Mouse (Mus musculus) MEL (cell line): Measurements from ENCODE around the gene Atp5g1. TPM values are rescaled to one million over a fixed set of nuclear protein-coding genes. Genes with fewer than 3 reads are reported as not detected.
A peak's percentile ranks its signal among the peaks of the same experiment; 100 is the strongest.

Source experiments
- DNase-seq: peaks from one replicate; pipeline ENCODE4 v3.0.0; 2011; ENCODE audit warnings: low read depth, low spot score
- H3K27ac ChIP-seq: 2 replicates; pipeline ENCODE4 v1.5.1; 2012; ENCODE audit warnings: low read depth, mild to moderate bottlenecking, control low read depth, low read length, moderate library complexity; ENCODE audit not compliant: control insufficient read depth
- H3K27me3 ChIP-seq, 2 experiments: fragments of 150-350 bp in 1 of 2; sonication (generic) in 1 of 2; 2 replicates each; pipeline ENCODE4 v1.6.1; 2012; ENCODE audit warnings: low read length in 2 of 2, mild to moderate bottlenecking in 2 of 2, improper control_type of control experiment in 1 of 2, moderate library complexity in 1 of 2; ENCODE audit not compliant: insufficient read depth in 2 of 2, control insufficient read depth in 1 of 2
- H3K36me3 ChIP-seq, 2 experiments: 2 replicates each; pipeline ENCODE4 v1.6.1; 2012 to 2014; ENCODE audit warnings: low read length in 2 of 2, improper control_type of control experiment in 1 of 2, inconsistent platforms in 1 of 2, mild to moderate bottlenecking in 1 of 2; ENCODE audit not compliant: insufficient read depth in 2 of 2, control insufficient read depth in 1 of 2
- H3K4me1 ChIP-seq, 2 experiments: fragments of 150-350 bp in 1 of 2; sonication (generic) in 1 of 2; 2 replicates each; pipeline ENCODE4 v1.6.1; 2012; ENCODE audit warnings: low read length in 2 of 2, improper control_type of control experiment in 1 of 2, mild to moderate bottlenecking in 1 of 2; ENCODE audit not compliant: insufficient read depth in 2 of 2, control insufficient read depth in 1 of 2
- H3K4me3 ChIP-seq, 2 experiments: fragments of 150-350 bp in 1 of 2; sonication (generic) in 1 of 2; 2 replicates each; pipeline ENCODE4 v1.5.1; 2012; ENCODE audit warnings: low read depth in 2 of 2, low read length in 2 of 2, mild to moderate bottlenecking in 2 of 2, moderate library complexity in 2 of 2, control low read depth in 1 of 2, improper control_type of control experiment in 1 of 2; ENCODE audit not compliant: control insufficient read depth in 1 of 2, insufficient read depth in 1 of 2
- H3K79me2 ChIP-seq: 2 replicates; pipeline ENCODE4 v1.6.1; 2012; ENCODE audit warnings: mild to moderate bottlenecking, low read length, moderate library complexity; ENCODE audit not compliant: control insufficient read depth, poor library complexity, insufficient read depth
- H3K9ac ChIP-seq: 2 replicates; pipeline ENCODE4 v1.6.1; 2012; ENCODE audit warnings: low read depth, mild to moderate bottlenecking, control low read depth, low read length, moderate library complexity; ENCODE audit not compliant: control insufficient read depth, poor library complexity, severe bottlenecking
- H3K9me3 ChIP-seq: fragments of 150-350 bp; sonication (generic); replicated peaks from 2 replicates; pipeline ENCODE4 v1.6.1; 2012; ENCODE audit warnings: mild to moderate bottlenecking, low read length, improper control_type of control experiment, moderate library complexity; ENCODE audit not compliant: insufficient read depth
- BHLHE40 ChIP-seq: IDR thresholded peaks from 2 replicates; pipeline ENCODE4 v1.6.1; 2012; ENCODE audit warnings: low read depth, mild to moderate bottlenecking, inconsistent platforms, low read length, improper control_type of control experiment, borderline replicate concordance
- CHD2 ChIP-seq: IDR thresholded peaks from 2 replicates; pipeline ENCODE4 v1.6.1; 2011; ENCODE audit warnings: low read length, improper control_type of control experiment
- CTCF ChIP-seq, 3 experiments: IDR thresholded peaks in 2 of 3; conservative IDR thresholded peaks in 1 of 3; 2 replicates each; pipeline ENCODE4 v1.5.1; 2011 to 2012; ENCODE audit warnings: low read length in 3 of 3, low read depth in 2 of 3, mild to moderate bottlenecking in 2 of 3, improper control_type of control experiment in 1 of 3, inconsistent platforms in 1 of 3, mixed read lengths in 1 of 3, moderate library complexity in 1 of 3; ENCODE audit not compliant: control insufficient read depth in 1 of 3, insufficient read depth in 1 of 3, poor library complexity in 1 of 3, severe bottlenecking in 1 of 3
- ELF1 ChIP-seq: IDR thresholded peaks from 2 replicates; pipeline ENCODE4 v1.6.1; 2014; ENCODE audit warnings: low read depth, mild to moderate bottlenecking, inconsistent platforms, low read length, improper control_type of control experiment, moderate library complexity
- EP300 ChIP-seq, 2 experiments: IDR thresholded peaks; 2 replicates each; pipeline ENCODE4 v1.6.1; 2011; ENCODE audit warnings: improper control_type of control experiment in 2 of 2, low read length in 2 of 2, low read depth in 1 of 2, mild to moderate bottlenecking in 1 of 2
- GABPA ChIP-seq: IDR thresholded peaks from 2 replicates; pipeline ENCODE4 v1.6.1; 2012; ENCODE audit warnings: low read depth, mild to moderate bottlenecking, inconsistent platforms, low read length, improper control_type of control experiment, moderate library complexity
- GATA1 ChIP-seq: IDR thresholded peaks from 2 replicates; pipeline ENCODE4 v1.6.1; 2011; ENCODE audit warnings: low read depth, low read length, improper control_type of control experiment
- MAFK ChIP-seq: IDR thresholded peaks from 2 replicates; pipeline ENCODE4 v1.6.1; 2011; ENCODE audit warnings: low read depth, mild to moderate bottlenecking, low read length, improper control_type of control experiment, borderline replicate concordance
- MAX ChIP-seq: IDR thresholded peaks from 2 replicates; pipeline ENCODE4 v1.6.1; 2011; ENCODE audit warnings: low read length, improper control_type of control experiment
- MXI1 ChIP-seq: IDR thresholded peaks from 2 replicates; pipeline ENCODE4 v1.6.1; 2011; ENCODE audit warnings: mild to moderate bottlenecking, low read depth, low read length, improper control_type of control experiment
- NELFE ChIP-seq: IDR thresholded peaks from 2 replicates; pipeline ENCODE4 v1.6.1; 2011; ENCODE audit warnings: low read depth, low read length, improper control_type of control experiment
- NRF1 ChIP-seq: IDR thresholded peaks from 2 replicates; pipeline ENCODE4 v1.6.1; 2014; ENCODE audit warnings: low read depth, mild to moderate bottlenecking, inconsistent platforms, low read length, improper control_type of control experiment, moderate library complexity; ENCODE audit not compliant: poor library complexity, insufficient read depth, severe bottlenecking
- POLR2AphosphoS2 ChIP-seq: IDR thresholded peaks from 2 replicates; pipeline ENCODE4 v1.6.1; 2011; ENCODE audit warnings: low read length, improper control_type of control experiment
- RCOR1 ChIP-seq: IDR thresholded peaks from 2 replicates; pipeline ENCODE4 v1.6.1; 2012; ENCODE audit warnings: low read depth, mild to moderate bottlenecking, inconsistent platforms, low read length, improper control_type of control experiment
- SIN3A ChIP-seq: IDR thresholded peaks from 2 replicates; pipeline ENCODE4 v1.6.1; 2012; ENCODE audit warnings: low read length, improper control_type of control experiment, inconsistent platforms
- TAL1 ChIP-seq: IDR thresholded peaks from 2 replicates; pipeline ENCODE4 v1.6.1; 2012; ENCODE audit warnings: mild to moderate bottlenecking, inconsistent platforms, low read length, moderate library complexity, mixed read lengths
- TBP ChIP-seq: IDR thresholded peaks from 2 replicates; pipeline ENCODE4 v1.8.0; 2011; ENCODE audit warnings: low read depth, low read length, improper control_type of control experiment
- USF1 ChIP-seq: IDR thresholded peaks from 2 replicates; pipeline ENCODE4 v1.6.1; 2014; ENCODE audit warnings: low read depth, mild to moderate bottlenecking, inconsistent platforms, low read length, improper control_type of control experiment, moderate library complexity
- USF2 ChIP-seq, 2 experiments: IDR thresholded peaks; 2 replicates each; pipeline ENCODE4 v1.6.1; 2011 to 2012; ENCODE audit warnings: improper control_type of control experiment in 2 of 2, low read length in 2 of 2, borderline replicate concordance in 1 of 2, inconsistent platforms in 1 of 2, low read depth in 1 of 2, mild to moderate bottlenecking in 1 of 2; ENCODE audit not compliant: insufficient read depth in 1 of 2
- ZC3H11A ChIP-seq: IDR thresholded peaks from 2 replicates; pipeline ENCODE4 v1.6.1; 2012; ENCODE audit warnings: low read depth, mild to moderate bottlenecking, inconsistent platforms, low read length, improper control_type of control experiment
- ZKSCAN1 ChIP-seq: IDR thresholded peaks from 2 replicates; pipeline ENCODE4 v1.6.1; 2012; ENCODE audit warnings: low read depth, mild to moderate bottlenecking, inconsistent platforms, low read length, improper control_type of control experiment, moderate library complexity
- polyA plus RNA-seq, 2 experiments: library from polyadenylated mRNA; stranded (reverse) in 1 of 2; unstranded in 1 of 2; fragments of >175 nt in 1 of 2; fragments of >200 nt in 1 of 2; gene quantifications; 2 replicates each; pipeline versions ENCODE4 v1.2.1 to v1.2.4; 2012; ENCODE audit warnings: low replicate concordance in 2 of 2, low read depth in 1 of 2; ENCODE audit not compliant: insufficient read length in 2 of 2, insufficient read depth in 1 of 2, missing spikeins in 1 of 2
- total RNA-seq: library from RNA; depleted of rRNA; stranded (reverse); fragments of 300-350 nt; gene quantifications from 2 replicates; pipeline ENCODE4 v1.2.3, GENCODE M21; 2012

Atp5g1 gene
- total and polyA plus RNA-seq, 3 experiments = 1,519 to 1,694 TPM; not detected in 1

DNA sequence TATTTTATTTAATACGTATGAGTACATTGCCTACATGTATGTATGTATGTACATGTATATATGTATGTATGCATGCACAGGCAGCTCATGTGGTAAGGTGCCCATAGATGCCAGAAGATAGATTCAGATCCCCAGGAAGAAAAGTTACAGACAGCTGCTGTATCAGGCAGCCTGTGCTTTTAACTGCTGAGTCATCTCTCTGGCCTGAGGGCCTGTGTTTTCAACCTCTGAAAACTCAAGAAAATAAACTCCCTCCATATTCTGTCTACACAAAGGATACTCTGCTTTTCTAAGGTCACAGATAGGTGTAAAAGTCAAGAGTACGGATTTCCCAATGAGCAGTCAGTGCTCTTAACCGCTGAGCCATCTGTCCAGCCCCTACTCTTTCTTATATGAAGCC is 24.6 kb downstream of the Atp5g1 start:
- TF ChIP-seq ELF1 (no peak), MAFK (peak; percentile 62; the same call in 1 of the 2 replicates)
- TF ChIP-seq, all 39 proteins: peak for 1
- H3K4me1 ChIP-seq = peaks cover 5 to 9% of the 10 kb centered on the region in 2 experiments; a peak in 3 of 4 replicates
- no peak overlapping the region for H3K4me3 ChIP-seq
- DNase-seq = peak; percentile 34
- H3K36me3 ChIP-seq = peaks cover 16 to 53% of the 10 kb centered on the region in 2 experiments
- no peaks in the 10 kb centered on the region for H3K9me3 ChIP-seq
- H3K27ac ChIP-seq = no peak overlapping the region
- no peaks in the 10 kb centered on the region for H3K27me3 ChIP-seq
- H3K79me2 ChIP-seq = no peaks in the 10 kb centered on the region
- no peak overlapping the region; the same call in 1 of the 2 replicates for H3K9ac ChIP-seq

DNA sequence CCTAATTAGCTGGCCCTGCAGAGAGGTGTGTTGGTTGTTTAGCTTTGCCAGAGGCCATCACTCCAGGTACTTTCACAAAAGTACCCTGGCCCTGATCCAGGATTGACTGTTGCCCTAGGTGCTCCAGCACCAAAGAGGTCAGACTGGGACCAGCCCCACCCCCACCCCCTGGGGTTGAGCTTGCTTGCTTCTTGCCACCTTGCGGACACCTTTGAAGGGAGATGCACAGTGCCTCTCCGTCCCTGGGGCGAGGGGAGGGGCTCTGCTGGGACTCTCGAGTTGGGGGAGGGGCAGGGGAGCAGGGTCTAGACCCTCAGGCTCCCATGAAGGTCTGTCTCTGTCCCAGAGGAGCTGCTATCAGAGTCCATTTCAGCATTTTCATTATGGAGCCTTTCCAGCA is 25.5 kb downstream of the Atp5g1 start:
- Histone ChIP-seq H3K79me2 (no peaks in the 10 kb centered on the region), H3K9ac (no peak overlapping the region), H3K4me1 (peaks cover 5 to 9% of the 10 kb centered on the region in 2 experiments; a peak in 3 of 4 replicates), H3K9me3 (no peaks in the 10 kb centered on the region), H3K27ac (no peak overlapping the region), H3K4me3 (no peak overlapping the region), H3K27me3 (no peaks in the 10 kb centered on the region), H3K36me3 (peaks cover 18 to 50% of the 10 kb centered on the region in 2 experiments)
- no peak for TF ChIP-seq MAX
- no peak for TF ChIP-seq RCOR1
- no peak for TF ChIP-seq NRF1
- TF ChIP-seq USF1 = no peak
- TF ChIP-seq ZKSCAN1 = no peak
- no peak for TF ChIP-seq ZC3H11A
- TF ChIP-seq TAL1 = no peak
- no peak for TF ChIP-seq EP300 (IDR thresholded peaks at IDR 0.05; ENCODE audit: low read depth in 1 of 2, low read length in 2 of 2)
- no peak for TF ChIP-seq BHLHE40
- no peak for TF ChIP-seq SIN3A
- no peak for TF ChIP-seq POLR2AphosphoS2
- no peak for TF ChIP-seq CHD2
- no peak for TF ChIP-seq GABPA
- no peak for TF ChIP-seq NELFE
- TF ChIP-seq USF2 (IDR thresholded peaks at IDR 0.05; ENCODE audit: borderline replicate concordance in 1 of 2, insufficient read depth in 1 of 2, low read depth in 1 of 2, low read length in 2 of 2) = no peak
- no peak for TF ChIP-seq ELF1
- TF ChIP-seq MXI1 = no peak
- TF ChIP-seq CTCF (IDR thresholded peaks at IDR 0.05 in 2 of 3, conservative IDR thresholded peaks at IDR 0.05 in 1 of 3; ENCODE audit: control insufficient read depth in 1 of 3, insufficient read depth in 1 of 3, low read depth in 2 of 3, low read length in 3 of 3, poor library complexity in 1 of 3, severe bottlenecking in 1 of 3) = no peak
- no peak for TF ChIP-seq TBP
- TF ChIP-seq GATA1 = no peak
- no peak for DNase-seq
